Mouse (Mus musculus) liver, embryonic 15.5 days (tissue): ENCODE data around the gene Tekt3. TPM values are rescaled to one million over a fixed set of nuclear protein-coding genes. Genes with fewer than 3 reads are reported as not detected.

ENCODE experiments used
- polyA plus RNA-seq: library from polyadenylated mRNA; unstranded; fragments of >200 nt; fragmentation: Nextera tagmentation; extraction: Ambion mirVana; gene quantifications from 2 replicates; pipeline ENCODE4 v1.2.1, GENCODE M21; 2015

The Tekt3 gene
- polyA plus RNA-seq, 1 experiment from 2014 or later, result not detected

Other genes starting within 250 kb of the Tekt3 start
- 0.48 and 0.79 TPM in 2 replicates for gene Trim16, start 241.4 kb upstream of the Tekt3 start, polyA plus RNA-seq
- 0.07 and 0.28 TPM in 2 replicates for gene Fbxw10, start 214.6 kb upstream of the Tekt3 start, polyA plus RNA-seq
- 27.0 and 29.6 TPM in 2 replicates for gene Tvp23b, start 182.2 kb upstream of the Tekt3 start, polyA plus RNA-seq
- not detected in 2 replicates for gene Cdrt4, start 110.5 kb upstream of the Tekt3 start, polyA plus RNA-seq
- gene Pmp22, start 67.3 kb downstream of the Tekt3 start, polyA plus RNA-seq, result 18.8 and 23.4 TPM in 2 replicates